Mouse (Mus musculus) left cerebral cortex, adult 11 months (tissue): ENCODE measurements at regions not wholly inside any gene's neighbourhood (a gene's known extent, or its start where the extent isn't known, plus 50 kb on each side); places are given as distances from the start of the nearest gene placed in this dataset.

ENCODE experiments used
- DNase-seq: peaks from one replicate; pipeline ENCODE4 v3.0.0; 2022; ENCODE audit warnings: low spot score

DNA sequence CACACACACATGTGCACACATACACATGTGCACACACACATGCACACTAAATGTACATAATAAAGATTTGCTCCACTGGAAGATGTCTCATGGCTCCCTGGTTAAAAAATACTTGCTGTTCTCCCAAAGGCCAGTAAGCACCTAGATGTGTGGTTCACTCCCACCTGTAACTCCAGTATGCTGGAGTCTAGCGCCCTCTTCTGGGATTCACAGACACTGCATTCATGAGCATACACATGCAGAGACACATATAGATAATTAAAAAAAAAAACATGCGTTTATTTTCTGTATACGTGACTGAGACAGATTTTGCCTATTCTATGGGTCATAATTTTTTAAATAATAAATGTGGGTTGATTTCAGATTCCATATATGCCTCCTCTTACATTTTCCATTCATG, 747.5 kb upstream of the Jmjd1c start:
- no peak for DNase-seq

DNA sequence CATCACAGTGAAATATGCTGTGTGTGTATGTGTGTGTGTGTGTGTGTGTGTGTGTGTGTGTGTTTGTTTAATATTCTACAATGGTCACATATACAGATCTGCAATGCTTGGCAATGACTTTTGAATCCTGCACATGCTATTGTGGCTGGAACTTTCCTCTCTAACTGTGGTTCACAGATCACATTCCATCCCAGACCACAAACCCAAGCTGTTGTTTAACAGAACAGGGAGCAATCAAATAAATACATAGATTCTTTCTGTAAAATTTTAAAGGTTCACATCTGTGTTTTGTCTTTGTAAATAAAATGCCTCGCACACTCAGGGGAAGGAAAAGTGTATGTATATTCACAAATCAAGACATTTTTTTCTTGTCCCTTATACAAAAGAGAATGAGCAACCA, 744.9 kb upstream of the Jmjd1c start:
- DNase-seq: no peak

DNA sequence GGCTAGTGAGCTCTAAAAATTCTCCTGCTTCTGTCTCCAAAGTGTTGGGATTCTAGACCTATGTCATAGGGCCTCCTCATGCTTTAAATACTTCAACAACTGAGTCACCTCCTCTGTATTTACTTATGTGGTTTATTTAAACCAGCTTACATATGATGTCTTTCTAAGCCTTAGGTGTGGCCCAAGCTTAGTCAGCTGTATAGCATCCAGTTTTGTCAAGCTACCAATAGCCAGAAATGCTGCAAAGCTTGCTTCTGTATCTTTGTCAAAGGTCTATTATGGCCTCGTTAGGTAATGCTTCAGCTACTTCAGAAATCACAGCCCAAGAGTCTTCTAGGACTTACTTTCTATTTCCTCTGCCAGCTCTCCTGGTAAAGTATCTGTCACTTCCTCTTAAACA, 741.9 kb upstream of the Jmjd1c start:
- no peak for DNase-seq

DNA sequence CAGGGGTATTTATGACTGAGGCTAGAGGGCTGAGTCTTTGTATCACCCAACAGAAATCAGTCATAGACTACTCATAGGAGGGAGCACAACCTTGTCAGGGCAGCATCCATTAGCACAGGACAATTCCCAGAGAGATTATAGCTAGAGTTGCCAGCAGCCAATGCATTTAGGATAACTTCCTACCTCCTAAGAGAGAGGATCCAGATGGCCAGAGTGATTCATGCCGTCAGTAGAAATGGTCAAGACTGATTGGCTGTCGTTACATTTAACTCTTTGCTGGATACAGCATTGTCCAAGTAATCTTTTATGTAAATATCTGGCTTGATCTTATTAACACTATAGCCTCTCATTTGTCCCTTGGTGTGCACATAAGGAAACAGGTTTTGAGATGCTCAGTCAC, 740.9 kb upstream of the Jmjd1c start:
- DNase-seq: no peak

DNA sequence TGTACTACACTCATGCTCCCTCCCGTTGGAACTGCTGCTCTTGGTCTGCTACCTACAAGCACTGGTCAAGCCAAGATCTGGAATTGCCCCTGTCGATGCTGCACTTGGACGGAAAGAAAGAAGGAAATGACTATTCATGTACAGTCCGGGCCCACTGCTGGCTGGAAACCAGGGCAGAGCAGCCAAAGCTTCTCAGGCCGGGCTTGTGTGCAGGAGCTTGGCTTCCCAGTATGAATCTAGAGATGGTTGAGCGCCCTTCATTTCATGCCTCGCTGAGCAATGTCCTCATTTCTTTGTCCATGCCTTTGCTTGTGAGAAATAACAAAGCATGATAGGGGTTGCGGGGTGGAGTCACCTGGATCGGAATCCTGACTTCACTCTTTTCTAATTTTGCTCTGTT, 738.2 kb upstream of the Jmjd1c start:
- no peak for DNase-seq

DNA sequence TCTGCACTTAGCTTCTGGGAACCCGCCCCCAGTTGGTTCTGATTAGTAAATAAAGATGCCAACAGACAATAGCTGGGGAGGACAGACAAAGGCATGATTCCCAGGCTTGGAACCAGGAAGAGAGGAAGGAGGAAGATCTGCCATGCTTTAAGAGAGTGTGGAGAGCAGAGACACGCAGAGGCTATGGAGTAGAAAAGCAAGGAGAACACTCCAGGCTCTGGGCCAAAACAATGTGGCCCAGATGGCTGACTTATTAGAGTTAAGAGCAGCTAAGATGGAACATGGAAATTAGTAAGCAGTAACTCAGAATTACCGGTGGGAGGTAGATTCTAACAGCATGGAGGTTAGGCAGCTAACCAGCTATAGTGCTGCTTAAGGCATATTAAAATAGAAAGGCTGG, 725.8 kb upstream of the Jmjd1c start:
- no peak for DNase-seq

DNA sequence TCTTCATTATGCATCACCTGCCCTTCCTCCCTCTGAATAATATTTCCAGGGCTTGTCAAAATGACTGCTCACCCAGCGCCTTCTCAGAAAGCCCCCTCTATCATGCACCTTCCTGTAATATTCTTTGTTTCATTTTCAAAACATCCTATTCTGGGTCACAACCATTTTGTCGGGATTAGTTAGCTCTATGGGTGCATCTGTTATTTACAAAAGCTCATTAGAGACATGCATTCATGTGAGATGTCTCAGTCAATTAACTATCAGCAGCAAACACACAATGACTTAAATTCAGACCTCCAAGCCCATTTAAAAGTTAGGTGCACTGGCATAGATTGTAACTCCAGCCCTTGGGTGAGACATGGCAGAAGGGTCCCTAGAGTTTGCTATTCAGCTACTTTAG, 724.2 kb upstream of the Jmjd1c start:
- no peak for DNase-seq
